Mouse (Mus musculus) bone marrow macrophage, adult 2 months (primary cell): ENCODE measurements around the gene Fkbpl.

ENCODE experiments used
- CTCF ChIP-seq: IDR thresholded peaks from 2 replicates; pipeline ENCODE4 v1.5.1; 2012; ENCODE audit warnings: low read depth, mild to moderate bottlenecking, low read length, moderate library complexity
- POLR2A ChIP-seq: IDR thresholded peaks from 2 replicates; pipeline ENCODE4 v1.6.1; 2012; ENCODE audit warnings: mild to moderate bottlenecking, low read depth, low read length, borderline replicate concordance

DNA sequence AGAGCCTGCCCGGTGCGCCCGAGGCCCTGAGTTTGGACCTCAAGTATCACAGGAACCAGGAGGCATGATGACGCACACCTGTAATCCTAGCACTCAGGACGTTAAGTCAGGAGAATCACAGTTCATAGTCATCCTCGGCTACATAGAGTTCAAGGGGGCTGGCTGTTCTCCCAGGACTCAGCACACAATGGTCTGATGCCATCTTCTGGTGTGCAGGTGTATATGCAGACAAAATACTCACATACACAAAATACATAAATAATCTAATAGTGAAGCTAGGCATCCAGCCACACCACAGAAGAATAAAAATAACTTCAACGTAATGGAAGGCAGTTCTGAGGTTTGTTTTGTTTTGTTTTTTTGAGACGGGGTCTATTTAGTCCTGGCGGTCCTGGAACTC, 21.4 kb upstream of the Fkbpl start:
- no peak for TF ChIP-seq CTCF
- no peak for TF ChIP-seq POLR2A
